Mouse (Mus musculus) limb, embryonic 10.5 days (tissue): Measurements from ENCODE around the gene Cntn4. TPM values are rescaled to one million over a fixed set of nuclear protein-coding genes. Genes with fewer than 3 reads are reported as not detected.

Experiments
- DNase-seq: peaks from one replicate; pipeline ENCODE4 v3.0.0-alpha.2; 2017; ENCODE audit warnings: low spot score
- H3K27ac ChIP-seq: fragments of 300-500 bp; sonication (generic); 2 replicates; pipeline ENCODE4 v1.5.1; 2016; ENCODE audit warnings: mild to moderate bottlenecking
- H3K27me3 ChIP-seq: fragments of 300-500 bp; sonication (generic); 2 replicates; pipeline ENCODE4 v1.6.1; 2016; ENCODE audit warnings: low read depth, mild to moderate bottlenecking; ENCODE audit not compliant: poor library complexity, severe bottlenecking
- H3K36me3 ChIP-seq: fragments of 300-500 bp; sonication (generic); 2 replicates; pipeline ENCODE4 v1.6.1; 2016; ENCODE audit warnings: mild to moderate bottlenecking, moderate library complexity
- H3K4me1 ChIP-seq: fragments of 300-500 bp; sonication (generic); 2 replicates; pipeline ENCODE4 v1.6.1; 2016
- H3K4me3 ChIP-seq: fragments of 300-500 bp; sonication (generic); 2 replicates; pipeline ENCODE4 v1.5.1; 2016; ENCODE audit warnings: mild to moderate bottlenecking, moderate library complexity
- H3K9me3 ChIP-seq: fragments of 300-500 bp; sonication (generic); replicated peaks from 2 replicates; pipeline ENCODE4 v1.6.1; 2016; ENCODE audit warnings: mild to moderate bottlenecking
- WGBS: fragments of 180-500 bp; shearing (Covaris S2); methylation state at CpG from one replicate; pipeline ENCODE4 v1.1.7; 2016; 5-methylcytosine and 5-hydroxymethylcytosine counted together
- polyA plus RNA-seq: library from polyadenylated mRNA; unstranded; fragments of >200 nt; fragmentation: Nextera tagmentation; extraction: Ambion mirVana; gene quantifications from 2 replicates; pipeline ENCODE4 v1.2.1, GENCODE M21; 2016

Cntn4 gene
- polyA plus RNA-seq, 1 experiment from 2014 or later = 0.81 TPM

DNA sequence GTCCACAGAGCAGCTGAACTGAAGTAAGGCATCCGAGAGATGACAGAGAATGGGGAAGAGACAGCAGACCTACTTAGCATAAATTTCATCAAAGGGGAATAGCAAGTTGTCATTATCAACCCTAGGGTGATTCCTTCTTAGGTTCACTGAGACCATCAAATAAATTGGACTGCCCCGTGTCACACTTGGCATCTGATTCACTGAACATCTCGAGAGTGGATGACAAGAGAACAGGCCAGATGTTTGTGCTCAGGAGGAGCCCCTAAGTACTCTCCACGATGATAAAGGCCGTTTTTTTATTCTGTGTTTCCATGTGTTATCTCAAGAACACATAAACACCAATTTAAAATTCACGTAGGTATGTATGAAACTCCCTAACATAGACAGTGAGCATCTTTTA, 780.7 kb downstream of the Cntn4 start:
- Histone ChIP-seq H3K27ac (no peak overlapping the region), H3K4me1 (peaks cover 3% of the 10 kb centered on the region; the same call in 1 of the 2 replicates), H3K36me3 (no peaks in the 10 kb centered on the region), H3K4me3 (no peak overlapping the region), H3K9me3 (no peaks in the 10 kb centered on the region), H3K27me3 (no peaks in the 10 kb centered on the region)
- no peak for DNase-seq
- WGBS = 76% methylated on average over 6 of the region's 6 CpGs

- no peak for DNase-seq
- Histone ChIP-seq H3K4me3 (no peak overlapping the region), H3K36me3 (no peaks in the 10 kb centered on the region), H3K4me1 (peaks cover 5% of the 10 kb centered on the region; the same call in 1 of the 2 replicates), H3K27ac (no peak overlapping the region), H3K9me3 (no peaks in the 10 kb centered on the region), H3K27me3 (no peaks in the 10 kb centered on the region)
- 94% methylated on average over 6 of the region's 6 CpGs for WGBS
Observed at GRCm38 (mm10) chr6:106462403-106462802, 784.9 kb downstream of the Cntn4 start.

GRCm38 (mm10) chr6:106463857-106464256, 786.4 kb downstream of the Cntn4 start:
- no peak for DNase-seq
- peaks cover 5% of the 10 kb centered on the region; the same call in 1 of the 2 replicates for H3K4me1 ChIP-seq
- 94% methylated on average over 2 of the region's 2 CpGs for WGBS
- no peaks in the 10 kb centered on the region for H3K27me3 ChIP-seq
- H3K36me3 ChIP-seq = no peaks in the 10 kb centered on the region
- H3K4me3 ChIP-seq = no peak overlapping the region
- H3K27ac ChIP-seq = no peak overlapping the region
- no peaks in the 10 kb centered on the region for H3K9me3 ChIP-seq

DNA sequence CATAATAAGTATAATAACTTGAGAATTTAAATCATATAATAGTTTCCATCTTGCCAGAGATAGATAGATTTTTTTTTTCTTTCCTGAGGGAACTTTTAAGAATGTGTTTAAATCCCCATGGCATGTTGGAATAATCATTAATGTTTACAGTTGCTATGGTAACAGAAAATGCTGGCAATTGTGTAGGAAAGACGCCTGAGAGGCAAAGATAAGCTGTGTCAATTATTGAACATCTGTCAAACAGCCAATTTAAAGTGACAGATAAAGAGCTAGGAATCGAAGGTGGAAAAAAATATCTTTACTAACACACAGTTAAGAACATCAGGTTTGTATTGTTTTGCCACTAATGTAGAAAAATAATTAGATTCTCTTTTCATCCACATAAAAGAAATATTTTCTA, 788.3 kb downstream of the Cntn4 start:
- Histone ChIP-seq H3K4me3 (no peak overlapping the region), H3K27me3 (no peaks in the 10 kb centered on the region), H3K4me1 (peaks cover 5% of the 10 kb centered on the region; the same call in 1 of the 2 replicates), H3K27ac (no peak overlapping the region), H3K36me3 (no peaks in the 10 kb centered on the region), H3K9me3 (no peaks in the 10 kb centered on the region)
- 39% methylated on average over 2 of the region's 2 CpGs for WGBS
- DNase-seq = no peak

DNA sequence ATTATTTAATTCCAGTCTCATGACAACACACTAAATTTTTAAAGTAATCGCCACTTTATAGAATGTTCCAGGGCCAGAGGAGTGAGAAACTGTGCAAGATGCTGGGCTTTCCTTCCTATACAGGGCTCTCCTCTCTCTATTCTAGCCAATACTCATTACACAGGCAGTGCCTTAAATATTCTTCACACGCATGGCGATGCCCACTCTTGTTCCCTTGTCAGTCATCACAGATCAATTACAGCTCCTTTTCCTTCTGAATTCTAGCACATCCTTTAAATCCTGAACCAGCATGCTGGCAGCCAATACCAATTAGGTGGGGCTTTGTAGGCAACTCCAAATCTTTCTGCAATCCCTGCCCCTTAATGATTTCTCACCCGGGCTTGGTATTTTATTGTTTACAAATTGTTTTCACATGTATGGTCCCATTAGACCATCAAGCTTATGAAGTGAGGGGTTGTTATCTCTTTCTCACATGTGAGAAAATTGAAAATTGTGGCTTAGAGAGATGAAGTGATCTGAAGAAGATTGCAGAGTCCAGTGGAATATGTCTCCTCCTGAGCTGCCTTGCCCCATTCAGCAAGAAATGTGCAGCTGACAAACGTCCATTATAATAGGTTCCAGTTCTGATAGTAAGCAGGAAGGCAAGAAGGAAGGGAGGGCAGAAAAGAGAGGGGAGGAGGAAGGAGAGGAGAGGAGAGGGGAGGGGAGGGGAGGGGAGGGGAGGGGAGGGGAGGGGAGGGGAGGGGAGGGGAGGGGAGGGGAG, 789.0 kb downstream of the Cntn4 start:
- Histone ChIP-seq H3K9me3 (no peaks in the 10 kb centered on the region), H3K4me1 (peaks cover 5% of the 10 kb centered on the region; the same call in 1 of the 2 replicates), H3K36me3 (no peaks in the 10 kb centered on the region), H3K4me3 (no peak overlapping the region), H3K27me3 (no peaks in the 10 kb centered on the region), H3K27ac (no peak overlapping the region)
- WGBS = 66% methylated on average over 5 of the region's 5 CpGs
- no peak for DNase-seq

GRCm38 (mm10) chr6:106471840-106472608, 794.6 kb downstream of the Cntn4 start:
- Histone ChIP-seq H3K36me3 (no peaks in the 10 kb centered on the region), H3K27me3 (no peaks in the 10 kb centered on the region), H3K27ac (no peak overlapping the region), H3K9me3 (no peaks in the 10 kb centered on the region), H3K4me3 (no peak overlapping the region), H3K4me1 (no peaks in the 10 kb centered on the region)
- no peak for DNase-seq
- WGBS = 88% methylated on average over 2 of the region's 2 CpGs

GRCm38 (mm10) chr6:106473871-106474270, 796.4 kb downstream of the Cntn4 start:
- 96% methylated on average over 2 of the region's 2 CpGs for WGBS
- Histone ChIP-seq H3K27ac (no peak overlapping the region), H3K27me3 (no peaks in the 10 kb centered on the region), H3K9me3 (no peaks in the 10 kb centered on the region), H3K4me3 (no peak overlapping the region), H3K36me3 (no peaks in the 10 kb centered on the region), H3K4me1 (no peaks in the 10 kb centered on the region)
- no peak for DNase-seq

- no peak overlapping the region for H3K4me3 ChIP-seq
- H3K27ac ChIP-seq = no peak overlapping the region
- H3K9me3 ChIP-seq = no peaks in the 10 kb centered on the region
- no peaks in the 10 kb centered on the region for H3K27me3 ChIP-seq
- DNase-seq = no peak
- 94% methylated on average over 1 of the region's 1 CpGs for WGBS
- no peaks in the 10 kb centered on the region for H3K36me3 ChIP-seq
- no peaks in the 10 kb centered on the region for H3K4me1 ChIP-seq
Observed at GRCm38 (mm10) chr6:106481533-106481932, 804.1 kb downstream of the Cntn4 start.

DNA sequence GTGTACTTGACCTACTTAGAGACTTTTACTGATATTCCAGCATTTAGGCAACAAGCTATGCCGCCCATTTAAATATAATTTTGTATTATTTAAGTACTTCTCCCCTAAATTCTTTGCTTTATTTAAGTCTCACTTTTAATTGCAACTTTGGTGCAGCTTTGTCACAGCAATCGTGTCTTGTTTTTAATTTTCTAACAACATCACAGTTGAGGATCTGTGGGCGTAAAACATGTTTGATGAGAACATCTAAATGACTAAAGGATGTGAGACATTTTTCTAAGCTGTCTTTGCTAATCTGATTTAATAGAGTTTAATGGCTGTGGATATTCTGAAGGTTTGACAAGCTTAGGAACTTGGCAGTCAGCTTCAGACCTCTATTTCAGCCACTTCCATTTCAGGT, 818.8 kb downstream of the Cntn4 start:
- Histone ChIP-seq H3K4me3 (no peak overlapping the region), H3K9me3 (no peaks in the 10 kb centered on the region), H3K27ac (no peak overlapping the region), H3K27me3 (no peaks in the 10 kb centered on the region), H3K4me1 (peaks cover 8% of the 10 kb centered on the region; the same call in 1 of the 2 replicates), H3K36me3 (no peaks in the 10 kb centered on the region)
- no peak for DNase-seq
- 73% methylated on average over 3 of the region's 3 CpGs for WGBS

GRCm38 (mm10) chr6:106499166-106499565, 821.7 kb downstream of the Cntn4 start:
- Histone ChIP-seq H3K4me1 (peaks cover 8% of the 10 kb centered on the region), H3K27ac (no peak overlapping the region), H3K9me3 (no peaks in the 10 kb centered on the region), H3K4me3 (no peak overlapping the region), H3K27me3 (no peaks in the 10 kb centered on the region), H3K36me3 (no peaks in the 10 kb centered on the region)
- no peak for DNase-seq
- WGBS = 92% methylated on average over 3 of the region's 3 CpGs

- H3K27me3 ChIP-seq = no peaks in the 10 kb centered on the region
- no peaks in the 10 kb centered on the region for H3K9me3 ChIP-seq
- H3K4me3 ChIP-seq = no peak overlapping the region
- no peak for DNase-seq
- no peak overlapping the region for H3K27ac ChIP-seq
- H3K36me3 ChIP-seq = no peaks in the 10 kb centered on the region
- no peaks in the 10 kb centered on the region; the same call in 1 of the 2 replicates for H3K4me1 ChIP-seq
- 66% methylated on average over 9 of the region's 9 CpGs for whole genome bisulfite sequencing
Observed at GRCm38 (mm10) chr6:106503961-106504360, 826.5 kb downstream of the Cntn4 start.

DNA sequence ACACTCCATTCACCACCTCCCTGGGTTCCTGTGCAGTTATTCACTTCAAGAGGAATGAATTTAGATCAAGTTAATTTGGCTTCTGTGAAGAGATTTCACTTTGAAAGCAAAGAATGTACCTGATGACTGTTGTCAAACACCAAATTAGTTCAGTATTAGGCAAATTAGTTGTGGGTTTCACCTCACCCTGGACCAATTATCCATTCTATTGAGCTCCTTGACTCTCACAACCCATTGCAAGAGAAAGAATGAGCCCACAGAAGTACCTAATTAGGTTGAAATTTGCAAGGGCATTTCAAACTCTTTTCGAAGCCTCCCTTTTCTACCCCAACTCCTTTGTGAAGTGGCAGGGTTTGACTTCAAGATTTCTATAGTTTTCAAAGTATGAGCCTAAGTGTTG, 842.9 kb downstream of the Cntn4 start:
- 69% methylated on average over 1 of the region's 1 CpGs for WGBS
- no peak overlapping the region for H3K4me3 ChIP-seq

GRCm38 (mm10) chr6:106543500-106543899, 866.0 kb downstream of the Cntn4 start:
- H3K9me3 ChIP-seq = no peaks in the 10 kb centered on the region
- H3K4me1 ChIP-seq = no peaks in the 10 kb centered on the region
- DNase-seq = no peak
- H3K4me3 ChIP-seq = no peak overlapping the region
- H3K27me3 ChIP-seq = no peaks in the 10 kb centered on the region
- H3K27ac ChIP-seq = no peak overlapping the region
- no peaks in the 10 kb centered on the region for H3K36me3 ChIP-seq

More for the DNA sequence above, 842.9 kb downstream of the Cntn4 start:
- H3K27me3 ChIP-seq = no peaks in the 10 kb centered on the region
- no peaks in the 10 kb centered on the region for H3K4me1 ChIP-seq
- no peak overlapping the region for H3K27ac ChIP-seq
- H3K9me3 ChIP-seq = no peaks in the 10 kb centered on the region
- H3K36me3 ChIP-seq = no peaks in the 10 kb centered on the region
- no peak for DNase-seq
